Mouse (Mus musculus): ENCODE measurements around the gene Gls.

DNA sequence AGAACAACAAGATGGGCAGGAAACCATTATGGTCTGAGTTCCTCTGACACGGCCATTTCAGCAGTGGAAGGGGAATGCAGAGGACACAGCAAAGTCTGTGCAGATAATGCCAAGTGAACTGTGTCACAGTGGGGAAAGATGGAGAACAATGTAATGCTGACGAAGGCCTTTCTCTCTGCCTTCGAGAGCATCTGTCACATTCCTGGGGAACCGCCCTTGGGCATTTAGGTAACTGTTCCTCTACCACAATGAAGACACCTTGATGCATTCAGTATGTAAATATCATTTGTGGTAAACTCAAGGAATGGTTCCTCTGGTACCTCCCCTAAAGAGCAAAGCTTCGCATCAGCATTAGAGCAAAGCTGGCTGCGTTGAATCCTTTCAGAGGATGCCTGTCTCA, 105.7 kb downstream of the Gls start:
- TF ChIP-seq POLR2A (IDR thresholded peaks at IDR 0.05; ENCODE audit: insufficient read length, low read depth) (no peak), MYOD1 (IDR thresholded peaks at IDR 0.05; ENCODE audit: control insufficient read depth in 1 of 3, insufficient read length in 2 of 3, low read depth in 2 of 3) (no peak), E2F4 (IDR thresholded peaks at IDR 0.05; ENCODE audit: insufficient read depth) (no peak), MAX (IDR thresholded peaks at IDR 0.05; ENCODE audit: low read depth) (no peak), CEBPB (IDR thresholded peaks at IDR 0.05; ENCODE audit: insufficient read depth, poor library complexity, severe bottlenecking) (no peak), USF1 (IDR thresholded peaks at IDR 0.05; ENCODE audit: low read depth) (no peak), REST (IDR thresholded peaks at IDR 0.05; ENCODE audit: insufficient read depth, insufficient read length) (no peak), SRF (IDR thresholded peaks at IDR 0.05; ENCODE audit: control insufficient read depth, insufficient read length, low read depth) (no peak), TCF12 (IDR thresholded peaks at IDR 0.05; ENCODE audit: insufficient read depth, poor library complexity, severe bottlenecking) (no peak), TCF3 (IDR thresholded peaks at IDR 0.05; ENCODE audit: insufficient read length, low read depth) (no peak), POLR2AphosphoS2 (IDR thresholded peaks at IDR 0.05; ENCODE audit: insufficient read length, low read depth) (no peak), MYOG (IDR thresholded peaks at IDR 0.05; ENCODE audit: control insufficient read depth in 1 of 3, insufficient read depth in 1 of 3, insufficient read length in 2 of 3, low read depth in 2 of 3) (no peak)

Data from myocyte (in vitro differentiated cells).